Mouse (Mus musculus): ENCODE data around the gene Gm32802. TPM values are rescaled to one million over a fixed set of nuclear protein-coding genes. Genes with fewer than 3 reads are reported as not detected.
"Not testable (repeated sequence)": the region's sequence is repeated elsewhere in the genome, so short reads cannot be mapped to it uniquely, and the experiment has no call there.

The Gm32802 gene
- under 1 TPM; 0.66 to 0.94 (median 0.78) TPM for total RNA-seq (2022)

DNA sequence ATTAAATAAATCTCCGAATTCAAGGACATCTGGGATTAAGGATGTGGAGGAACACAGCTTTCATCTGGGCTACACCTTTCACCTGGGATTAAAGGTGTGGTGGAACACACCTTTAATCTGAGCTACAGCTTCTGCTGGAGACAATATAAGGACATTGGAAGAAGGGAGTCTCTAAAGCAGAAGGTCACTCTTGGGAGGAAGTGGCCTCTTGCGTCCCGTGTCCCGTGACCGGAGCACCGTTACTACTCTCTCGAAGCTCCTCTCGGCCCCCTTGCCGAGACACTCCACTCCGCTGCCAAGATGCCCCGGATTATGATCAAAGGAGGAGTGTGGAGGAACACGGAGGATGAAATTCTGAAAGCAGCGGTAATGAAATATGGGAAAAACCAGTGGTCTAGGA, at the start of gene Gm32802:
Gene Gm32802 (plus strand): TSS at position 301 of the 400 bp plus-strand sequence.
- DNase-seq (ENCODE audit: low spot score in 2 of 2): not testable (repeated sequence)

DNA sequence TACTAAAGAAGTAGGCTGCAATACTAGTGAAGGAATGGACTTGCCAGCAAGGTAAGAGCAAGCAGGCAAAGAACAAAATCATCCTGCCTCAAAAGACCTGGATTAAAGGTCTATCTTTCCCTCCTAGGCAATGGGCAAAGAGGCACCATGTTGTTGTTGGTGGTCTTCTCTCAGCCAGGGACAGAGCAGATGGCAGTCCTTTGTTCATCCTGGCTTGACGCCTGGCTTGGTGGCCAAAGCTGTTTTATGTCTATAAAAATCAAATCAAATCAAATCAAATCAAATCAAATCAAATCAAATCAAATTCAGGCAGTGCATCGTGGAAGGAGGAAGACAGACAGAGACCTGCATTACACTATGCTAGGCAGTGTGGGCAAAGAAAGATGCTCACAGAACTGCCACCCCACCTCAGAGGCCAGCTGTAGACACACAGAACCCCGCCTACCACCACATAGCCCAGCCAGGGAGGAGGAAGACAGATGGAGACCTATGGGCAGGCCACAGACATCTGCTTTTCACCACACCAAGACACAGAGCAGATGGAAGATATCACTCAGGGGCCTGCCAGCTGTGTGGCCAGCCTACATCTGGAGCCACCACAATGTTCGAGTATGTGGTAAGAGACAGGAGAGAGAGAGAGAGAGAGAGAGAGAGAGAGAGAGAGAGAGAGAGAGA, 42.6 kb upstream of the Gm32802 start:
- not testable (repeated sequence) for DNase-seq (ENCODE audit: low spot score in 2 of 2)

DNA sequence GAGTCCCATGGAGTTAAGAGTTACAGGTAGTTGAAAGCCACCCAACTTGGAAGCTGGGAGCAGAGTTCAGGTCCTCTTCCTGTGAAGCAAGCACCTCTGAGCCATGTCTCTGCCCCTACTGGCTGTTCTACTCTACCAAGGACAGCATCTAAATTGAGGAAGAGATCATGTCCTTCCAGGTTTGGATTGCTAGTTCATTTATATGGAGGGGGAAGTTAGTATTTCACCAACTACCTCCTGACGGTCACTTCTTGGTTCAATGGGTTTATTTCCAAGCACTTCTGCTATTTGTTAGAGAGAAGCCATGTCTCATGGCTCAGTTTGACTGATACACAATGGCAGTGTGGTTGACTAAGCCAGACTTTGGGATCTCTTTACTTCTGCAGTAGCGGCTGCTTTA, 30.9 kb upstream of the Gm32802 start:
- not testable (repeated sequence) for DNase-seq (ENCODE audit: low spot score in 2 of 2)

DNA sequence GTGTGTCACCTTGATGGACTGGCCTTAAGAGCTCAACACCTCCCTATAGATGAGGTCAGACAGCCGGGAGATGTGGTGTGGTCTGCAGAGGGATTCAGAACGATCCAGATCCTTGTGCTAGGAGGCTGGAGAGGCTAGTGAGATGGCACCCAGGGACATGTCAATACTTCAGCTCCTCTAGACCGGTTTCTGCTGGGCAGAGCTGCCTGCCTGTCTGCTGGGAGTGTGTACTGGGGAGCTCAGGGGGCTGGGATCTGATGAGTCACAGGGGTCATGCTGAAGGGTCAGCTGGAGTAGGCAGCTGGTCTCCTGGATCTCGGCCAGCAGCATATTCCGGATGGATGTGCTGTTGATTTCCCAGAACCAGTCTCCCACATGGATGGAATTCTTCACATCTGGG, 25.9 kb upstream of the Gm32802 start:
- not testable (repeated sequence) for DNase-seq (ENCODE audit: low spot score in 2 of 2)

DNA sequence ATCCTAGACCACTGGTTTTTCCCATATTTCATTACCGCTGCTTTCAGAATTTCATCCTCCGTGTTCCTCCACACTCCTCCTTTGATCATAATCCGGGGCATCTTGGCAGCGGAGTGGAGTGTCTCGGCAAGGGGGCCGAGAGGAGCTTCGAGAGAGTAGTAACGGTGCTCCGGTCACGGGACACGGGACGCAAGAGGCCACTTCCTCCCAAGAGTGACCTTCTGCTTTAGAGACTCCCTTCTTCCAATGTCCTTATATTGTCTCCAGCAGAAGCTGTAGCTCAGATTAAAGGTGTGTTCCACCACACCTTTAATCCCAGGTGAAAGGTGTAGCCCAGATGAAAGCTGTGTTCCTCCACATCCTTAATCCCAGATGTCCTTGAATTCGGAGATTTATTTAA, 17.8 kb upstream of the Gm32802 start, which contains the start of gene Gm32717:
Gene Gm32717 (minus strand): TSS at position 101 of the 400 bp plus-strand sequence.
- not testable (repeated sequence) for DNase-seq (ENCODE audit: low spot score in 2 of 2)

DNA sequence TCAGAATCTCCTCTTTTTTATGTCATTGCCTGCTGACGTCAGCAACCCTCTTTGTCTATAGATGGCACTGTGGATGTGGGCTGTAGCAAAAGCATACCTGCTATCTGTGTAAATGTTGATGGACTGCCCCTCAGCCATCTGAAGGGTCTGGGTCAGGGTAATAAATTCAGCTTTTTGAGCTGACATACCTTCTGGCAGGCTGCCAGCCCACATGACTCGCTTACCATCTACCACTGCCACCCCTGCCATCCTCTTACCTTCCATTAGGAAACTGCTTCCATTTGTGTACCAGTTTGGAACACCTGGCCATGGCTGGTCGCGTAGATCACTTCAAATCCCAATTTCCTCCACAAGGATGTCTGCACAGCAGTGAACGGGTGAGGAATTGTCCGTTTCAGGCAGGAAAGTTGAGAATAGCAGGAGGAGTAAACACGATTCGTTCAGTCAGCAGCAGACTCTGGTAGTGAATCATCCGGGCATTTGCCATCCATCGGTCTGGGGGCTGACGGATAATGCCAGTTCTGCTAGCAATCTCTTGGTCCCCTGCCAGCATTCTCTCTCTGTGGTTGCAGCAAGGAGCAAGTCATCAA, 9.4 kb upstream of the Gm32802 start:
- peak; percentile 22 to 42 for DNase-seq (ENCODE audit: low spot score in 2 of 2)

DNA sequence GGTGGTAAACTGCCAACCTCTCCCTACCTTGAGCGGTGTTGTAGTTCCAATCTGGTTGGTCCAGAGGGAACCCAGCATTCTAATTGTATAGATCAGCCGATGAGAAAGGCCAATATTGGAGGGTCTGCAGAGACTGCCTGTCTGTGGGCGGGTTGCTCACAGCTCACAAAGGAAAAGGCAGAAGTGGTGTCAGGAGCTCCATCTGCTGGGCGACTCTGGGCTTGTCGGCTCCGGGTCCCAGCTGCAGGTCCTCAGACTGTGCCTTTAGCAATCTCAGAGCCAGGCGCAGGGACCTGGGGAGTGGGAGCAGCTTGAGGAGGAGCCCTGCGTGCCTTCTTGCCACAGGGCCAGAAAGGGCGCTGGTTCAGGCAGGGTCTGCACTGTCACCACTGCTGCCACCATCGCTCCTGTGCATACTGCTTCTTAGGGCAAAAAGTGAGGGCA, 7.6 kb upstream of the Gm32802 start:
- DNase-seq (ENCODE audit: low spot score in 2 of 2): peak in 1 of 2 experiments; percentile 32

DNA sequence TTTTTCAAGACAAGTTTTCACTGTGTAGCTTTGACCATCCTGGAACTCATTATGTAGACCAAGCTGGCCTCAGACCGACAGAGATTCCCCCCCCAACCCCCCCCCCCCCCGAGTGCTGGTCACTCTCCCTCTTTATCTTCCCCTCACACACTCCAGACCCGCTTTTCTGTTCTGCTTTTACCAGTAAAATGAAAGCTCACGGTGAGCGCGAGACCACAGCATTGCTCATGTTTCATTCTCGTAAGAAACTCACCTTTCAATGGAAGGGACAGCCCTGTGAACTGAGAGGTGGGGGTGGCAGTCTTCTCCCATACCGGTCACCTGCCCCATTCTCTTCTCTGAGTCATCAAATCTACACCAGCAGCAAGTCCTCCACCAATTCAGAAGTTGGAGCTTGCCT, 10.3 kb downstream of the Gm32802 start:
- not testable (repeated sequence) for DNase-seq (ENCODE audit: low spot score in 2 of 2)

DNA sequence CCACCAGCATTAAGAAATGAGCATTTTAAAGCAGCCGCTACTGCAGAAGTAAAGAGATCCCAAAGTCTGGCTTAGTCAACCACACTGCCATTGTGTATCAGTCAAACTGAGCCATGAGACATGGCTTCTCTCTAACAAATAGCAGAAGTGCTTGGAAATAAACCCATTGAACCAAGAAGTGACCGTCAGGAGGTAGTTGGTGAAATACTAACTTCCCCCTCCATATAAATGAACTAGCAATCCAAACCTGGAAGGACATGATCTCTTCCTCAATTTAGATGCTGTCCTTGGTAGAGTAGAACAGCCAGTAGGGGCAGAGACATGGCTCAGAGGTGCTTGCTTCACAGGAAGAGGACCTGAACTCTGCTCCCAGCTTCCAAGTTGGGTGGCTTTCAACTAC, 12.9 kb downstream of the Gm32802 start:
- DNase-seq (ENCODE audit: low spot score in 2 of 2): not testable (repeated sequence)

DNA sequence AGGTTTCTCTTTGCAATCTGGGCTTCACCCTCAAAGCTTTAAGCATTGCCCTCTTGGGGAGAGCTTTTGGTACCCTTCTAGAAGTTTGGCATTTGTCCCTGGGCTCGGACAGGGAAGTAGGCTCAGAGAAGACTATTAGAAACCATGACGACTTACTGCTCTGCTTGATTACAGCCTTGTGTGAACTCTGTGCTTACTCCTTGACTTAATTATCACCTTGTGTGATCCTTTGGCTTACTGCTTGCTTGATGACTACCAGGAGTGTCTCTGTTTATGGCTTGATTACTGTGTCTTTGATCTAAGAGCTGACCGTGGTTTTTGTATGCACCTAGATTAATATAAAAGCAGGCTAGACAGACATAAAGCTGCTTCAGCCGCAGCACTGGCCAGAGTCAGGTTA, 19.6 kb downstream of the Gm32802 start:
- not testable (repeated sequence) for DNase-seq (ENCODE audit: low spot score in 2 of 2)

DNA sequence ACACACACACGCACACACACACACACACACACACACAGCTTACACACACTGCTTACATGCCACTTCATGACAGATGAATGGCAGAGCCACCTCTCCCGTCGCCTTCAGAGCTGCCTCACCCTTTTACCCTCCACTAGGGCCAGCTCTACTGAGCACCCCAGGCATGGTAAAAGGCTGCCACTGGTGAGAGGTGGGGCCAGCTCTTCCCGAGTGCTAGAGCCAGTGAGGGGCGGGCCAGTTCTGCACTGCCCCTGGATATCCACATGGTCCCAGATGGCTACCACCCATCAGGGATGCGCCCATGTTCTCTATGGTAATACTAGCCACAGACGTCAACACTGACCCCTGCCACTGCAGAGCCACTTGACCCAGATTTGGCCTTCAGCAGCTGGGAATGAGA, 24.1 kb downstream of the Gm32802 start:
- DNase-seq (ENCODE audit: low spot score in 2 of 2): not testable (repeated sequence)

DNA sequence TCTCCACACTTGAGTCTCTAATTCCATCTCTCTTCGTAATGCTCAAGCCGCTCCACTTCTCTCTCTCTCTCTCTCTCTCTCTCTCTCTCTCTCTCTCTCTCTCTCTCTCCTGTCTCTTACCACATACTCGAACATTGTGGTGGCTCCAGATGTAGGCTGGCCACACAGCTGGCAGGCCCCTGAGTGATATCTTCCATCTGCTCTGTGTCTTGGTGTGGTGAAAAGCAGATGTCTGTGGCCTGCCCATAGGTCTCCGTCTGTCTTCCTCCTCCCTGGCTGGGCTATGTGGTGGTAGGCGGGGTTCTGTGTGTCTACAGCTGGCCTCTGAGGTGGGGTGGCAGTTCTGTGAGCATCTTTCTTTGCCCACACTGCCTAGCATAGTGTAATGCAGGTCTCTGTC, 24.5 kb downstream of the Gm32802 start:
- DNase-seq (ENCODE audit: low spot score in 2 of 2): not testable (repeated sequence)

DNA sequence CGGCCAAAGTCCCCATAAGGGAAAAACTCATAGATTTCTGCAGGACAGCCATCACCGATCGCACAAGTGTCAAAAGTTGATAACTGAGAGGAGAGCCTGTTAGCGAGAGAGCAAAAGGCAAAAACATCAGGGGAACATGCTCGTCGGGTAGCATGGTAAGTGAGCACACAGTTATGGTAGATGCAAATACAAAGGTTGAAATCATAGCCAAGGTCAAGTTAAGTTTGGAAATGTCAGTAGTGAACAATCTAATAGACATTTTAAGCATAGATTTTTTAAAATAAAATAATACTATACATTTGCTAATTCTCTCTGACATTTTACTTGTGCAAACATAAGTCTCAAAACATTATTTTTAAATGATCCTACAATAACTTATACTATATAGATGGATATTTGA, 36.5 kb downstream of the Gm32802 start, which contains the start of gene Iltifb:
Gene Iltifb (minus strand): TSS at position 101 of the 400 bp plus-strand sequence.
- no peak for DNase-seq (ENCODE audit: low spot score in 2 of 2)

DNA sequence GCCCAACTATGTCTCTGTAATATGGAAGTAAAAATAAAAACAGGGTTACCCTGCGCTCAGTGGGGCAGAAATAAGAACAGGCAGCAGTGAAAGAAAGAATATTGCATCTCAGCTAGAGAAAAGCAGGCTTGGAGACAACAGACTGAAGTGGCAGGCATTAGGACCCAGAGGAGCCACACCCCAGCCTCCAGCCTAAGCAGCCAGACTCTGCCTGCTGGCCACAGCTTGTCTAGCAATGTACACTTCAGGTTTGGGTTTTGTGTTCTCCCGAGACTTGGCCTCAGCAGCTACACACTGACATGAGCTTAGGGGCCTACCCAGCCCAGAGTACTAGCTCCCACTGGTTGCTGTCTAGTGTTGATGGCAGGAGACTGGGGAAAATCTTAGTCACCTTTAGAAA, 43.6 kb downstream of the Gm32802 start:
- not testable (repeated sequence) for DNase-seq (ENCODE audit: low spot score in 2 of 2)

Other genes starting within 250 kb of the Gm32802 start
- 10 to 100 TPM in 3 of 4 experiments, 1 to 10 TPM in 1; 8.2 to 13.1 (median 10.8) TPM for gene Mdm1, start 116.9 kb upstream of the Gm32802 start, total RNA-seq (2022)
- not detected for gene Il22, start 53.7 kb upstream of the Gm32802 start, total RNA-seq (2022)
- gene Gm32717, start 17.9 kb upstream of the Gm32802 start, total RNA-seq (2022): under 1 TPM; 0.66 to 0.94 (median 0.78) TPM
- not detected for gene Iltifb, start 36.4 kb downstream of the Gm32802 start, total RNA-seq (2022)
- not detected for gene Gm9040, start 68.3 kb downstream of the Gm32802 start, total RNA-seq (2022)
- not detected for gene Gm9044, start 73.7 kb downstream of the Gm32802 start, total RNA-seq (2022)
- gene Gm9045, start 79.1 kb downstream of the Gm32802 start, total RNA-seq (2022): not detected
- not detected for gene Gm9046, start 84.6 kb downstream of the Gm32802 start, total RNA-seq (2022)
- gene Gm9048, start 90.0 kb downstream of the Gm32802 start, total RNA-seq (2022): not detected
- gene Gm9049, start 95.4 kb downstream of the Gm32802 start, total RNA-seq (2022): not detected
- gene Ifng, start 182.4 kb downstream of the Gm32802 start, total RNA-seq (2022): not detected